Mouse (Mus musculus) forebrain, postnatal 0 days (tissue): ENCODE data around the gene Pcbp4. TPM values are rescaled to one million over a fixed set of nuclear protein-coding genes. Genes with fewer than 3 reads are reported as not detected.

Source experiments
- ATAC-seq: fragments of 200-750 bp; cut with Nextera tagmentation; 2 replicates; pipeline ENCODE4 v1.8.0; 2017; ENCODE audit warnings: mild to moderate bottlenecking, moderate library complexity
- DNase-seq: peaks from one replicate; pipeline ENCODE4 v3.0.0-alpha.2; 2015
- H3K27ac ChIP-seq: fragments of 300-500 bp; sonication (generic); 2 replicates; pipeline ENCODE4 v1.5.1; 2014; ENCODE audit warnings: low read depth, mild to moderate bottlenecking, antibody characterized with exemption, low read length, moderate library complexity, mixed read lengths
- H3K27me3 ChIP-seq: fragments of 300-500 bp; sonication (generic); 2 replicates; pipeline ENCODE4 v1.6.1; 2014; ENCODE audit warnings: mild to moderate bottlenecking, low read length, mixed read lengths; ENCODE audit not compliant: insufficient read depth
- H3K36me3 ChIP-seq: fragments of 300-500 bp; sonication (generic); 2 replicates; pipeline ENCODE4 v1.6.1; 2014; ENCODE audit warnings: mild to moderate bottlenecking, moderate library complexity; ENCODE audit not compliant: insufficient read depth
- H3K4me1 ChIP-seq: fragments of 300-500 bp; sonication (generic); 2 replicates; pipeline ENCODE4 v1.6.1; 2014; ENCODE audit warnings: antibody characterized with exemption; ENCODE audit not compliant: insufficient read depth
- H3K4me2 ChIP-seq: fragments of 300-500 bp; sonication (generic); 2 replicates; pipeline ENCODE4 v1.6.1; 2014; ENCODE audit warnings: low read depth, mild to moderate bottlenecking, moderate library complexity
- H3K4me3 ChIP-seq: fragments of 300-500 bp; sonication (generic); 2 replicates; pipeline ENCODE4 v1.5.1; 2014; ENCODE audit warnings: low read depth, low read length, mixed read lengths
- H3K9ac ChIP-seq: fragments of 300-500 bp; sonication (generic); 2 replicates; pipeline ENCODE4 v1.6.1; 2014; ENCODE audit warnings: mild to moderate bottlenecking
- H3K9me3 ChIP-seq: fragments of 300-500 bp; sonication (generic); 2 replicates; pipeline ENCODE4 v1.6.1; 2016; ENCODE audit warnings: low read length
- CTCF ChIP-seq: sonication (generic); IDR thresholded peaks from 2 replicates; pipeline ENCODE4 v1.5.1; 2016; ENCODE audit warnings: antibody characterized with exemption, control low read depth, low read depth
- WGBS: fragments of 180-500 bp; shearing (Covaris S2); extraction: QIAGEN DNeasy Blood & Tissue Kit; methylation state at CpG from one replicate; pipeline ENCODE4 v1.1.7; 2014; 5-methylcytosine and 5-hydroxymethylcytosine counted together
- polyA plus RNA-seq: library from polyadenylated mRNA; unstranded; fragments of >200 nt; fragmentation: Nextera tagmentation; extraction: Ambion mirVana; gene quantifications from 2 replicates; pipeline ENCODE4 v1.2.1, GENCODE M21; 2015
- total RNA-seq: library from RNA; depleted of rRNA; stranded (reverse); fragments of >200 nt; gene quantifications from 2 replicates; pipeline ENCODE4 v1.2.3, GENCODE M21; 2014

Gene Pcbp4
- total and polyA plus RNA-seq, 2 experiments from 2014 or later = 251 to 454 TPM

GRCm38 (mm10) chr9:106456325-106457162 is 3.5 kb downstream of the Pcbp4 start:
- H3K9ac ChIP-seq = peak overlapping the region; percentile 35
- H3K4me3 ChIP-seq = no peak overlapping the region
- TF ChIP-seq CTCF = no peak
- H3K4me1 ChIP-seq = peaks cover 29% of the 10 kb centered on the region
- ATAC-seq (no peak), DNase-seq (peak; percentile 24)
- no peaks in the 10 kb centered on the region for H3K27me3 ChIP-seq
- H3K9me3 ChIP-seq = no peaks in the 10 kb centered on the region
- H3K4me2 ChIP-seq = peak overlapping the region; percentile 97
- peaks cover 9% of the 10 kb centered on the region for H3K36me3 ChIP-seq
- peak overlapping the region; percentile 57 for H3K27ac ChIP-seq
- WGBS = 25% methylated on average over 15 of the region's 15 CpGs

GRCm38 (mm10) chr9:106457163-106457559 is 4.1 kb downstream of the Pcbp4 start:
- Histone ChIP-seq H3K9ac (peak overlapping the region; percentile 35; the same call in 1 of the 2 replicates), H3K9me3 (no peaks in the 10 kb centered on the region), H3K27ac (peak overlapping the region; percentile 57), H3K4me1 (peaks cover 29% of the 10 kb centered on the region), H3K4me3 (no peak overlapping the region), H3K36me3 (peaks cover 15% of the 10 kb centered on the region), H3K4me2 (peak overlapping the region; percentile 97), H3K27me3 (no peaks in the 10 kb centered on the region)
- DNase-seq (no peak), ATAC-seq (no peak)
- no peak for TF ChIP-seq CTCF
- 47% methylated on average over 9 of the region's 9 CpGs for WGBS

- Histone ChIP-seq H3K27ac (no peak overlapping the region; the same call in 1 of the 2 replicates), H3K4me1 (peaks cover 24% of the 10 kb centered on the region)
Measured at GRCm38 (mm10) chr9:106457920-106458319, 4.8 kb downstream of the Pcbp4 start.

GRCm38 (mm10) chr9:106459946-106460345 is 6.9 kb downstream of the Pcbp4 start:
- Histone ChIP-seq H3K27me3 (no peaks in the 10 kb centered on the region), H3K36me3 (peaks cover 37% of the 10 kb centered on the region), H3K4me3 (no peak overlapping the region), H3K27ac (no peak overlapping the region), H3K4me2 (no peak overlapping the region), H3K9me3 (no peaks in the 10 kb centered on the region), H3K9ac (no peak overlapping the region), H3K4me1 (peaks cover 22% of the 10 kb centered on the region)
- TF ChIP-seq CTCF = no peak
- ATAC-seq (no peak), DNase-seq (no peak)
- 81% methylated on average over 15 of the region's 15 CpGs for WGBS

More at GRCm38 (mm10) chr9:106457920-106458319, 4.8 kb downstream of the Pcbp4 start:
- Histone ChIP-seq H3K9ac (0 out of 2 replicates have a peak overlapping the region, but pooled peaks have one; percentile 35), H3K4me3 (no peak overlapping the region), H3K27me3 (no peaks in the 10 kb centered on the region), H3K9me3 (no peaks in the 10 kb centered on the region), H3K4me2 (no peak overlapping the region), H3K36me3 (peaks cover 20% of the 10 kb centered on the region)
- WGBS = 42% methylated on average over 5 of the region's 5 CpGs
- ATAC-seq (no peak), DNase-seq (no peak)
- TF ChIP-seq CTCF = no peak

- H3K4me2 ChIP-seq = no peak overlapping the region
- peaks cover 24% of the 10 kb centered on the region for H3K4me1 ChIP-seq
- H3K4me3 ChIP-seq = no peak overlapping the region
- no peak for ATAC-seq
- no peaks in the 10 kb centered on the region for H3K9me3 ChIP-seq
- H3K9ac ChIP-seq = no peak overlapping the region
- H3K36me3 ChIP-seq = peaks cover 37% of the 10 kb centered on the region
- TF ChIP-seq CTCF = no peak
- H3K27me3 ChIP-seq = no peaks in the 10 kb centered on the region
- no peak for DNase-seq
- H3K27ac ChIP-seq = no peak overlapping the region
- WGBS = 73% methylated on average over 18 of the region's 18 CpGs
Measured at GRCm38 (mm10) chr9:106460401-106461025, 7.4 kb downstream of the Pcbp4 start.

GRCm38 (mm10) chr9:106461026-106461415 is 7.9 kb downstream of the Pcbp4 start:
- no peak for DNase-seq
- no peak overlapping the region for H3K9ac ChIP-seq
- H3K36me3 ChIP-seq = peaks cover 37% of the 10 kb centered on the region
- 87% methylated on average over 9 of the region's 9 CpGs for WGBS
- ATAC-seq = no peak
- H3K4me3 ChIP-seq = no peak overlapping the region
- H3K27me3 ChIP-seq = no peaks in the 10 kb centered on the region
- no peak overlapping the region for H3K4me2 ChIP-seq
- H3K9me3 ChIP-seq = no peaks in the 10 kb centered on the region
- no peak overlapping the region for H3K27ac ChIP-seq
- H3K4me1 ChIP-seq = peaks cover 23% of the 10 kb centered on the region
- no peak for TF ChIP-seq CTCF
